Mouse (Mus musculus): ENCODE results near the gene Casq2. TPM values are rescaled to one million over a fixed set of nuclear protein-coding genes. Genes with fewer than 3 reads are reported as not detected.

Gene Casq2
- polyA plus RNA-seq, 1 experiment from 2014 or later: 0.17 TPM

GRCm38 (mm10) chr3:102143536-102143935 lies 57.3 kb downstream of the Casq2 start:
- in situ Hi-C loops (cut with MboI; ENCODE audit: low pct_unique_long_range_greater_than_20kb): no loop called here
- POLR2A ChIA-PET: no interaction called here
- no peak for TF ChIP-seq CTCF (IDR thresholded peaks at IDR 0.05)
- CTCF ChIA-PET: interaction anchor here (1.0 to 1.4 kb wide), 4 partner anchors 9 to 42 kb away, joined by 3 to 5 read pairs (median 3); no protein-coding TSS in a partner anchor
- no peak for DNase-seq (ENCODE audit: low read depth, low spot score)
- ATAC-seq: no peak
- H3K27me3 ChIP-seq: no peaks in the 10 kb centered on the region

DNA sequence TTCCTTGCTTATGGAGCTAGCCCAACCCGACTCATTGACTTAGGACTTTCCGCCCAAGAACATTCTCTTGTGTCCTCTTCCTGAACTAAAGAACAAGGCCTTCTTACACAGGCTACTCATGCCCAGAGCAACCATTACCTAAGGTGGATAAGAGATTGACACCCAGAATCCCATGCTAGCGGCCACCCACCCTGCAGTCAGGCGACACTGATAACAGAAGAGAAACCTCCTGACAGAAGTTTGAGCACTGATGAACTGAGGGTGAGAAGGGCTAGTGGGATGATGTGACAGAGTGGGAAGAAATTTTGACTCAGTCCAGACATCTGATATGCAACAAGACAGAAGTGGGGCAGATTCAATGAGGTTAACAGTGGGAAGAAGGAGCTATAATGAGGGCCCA lies 58.2 kb downstream of the Casq2 start:
- in situ Hi-C loops (cut with MboI; ENCODE audit: low pct_unique_long_range_greater_than_20kb): no loop called here
- no peaks in the 10 kb centered on the region for H3K27me3 ChIP-seq
- TF ChIP-seq CTCF (IDR thresholded peaks at IDR 0.05): no peak
- ATAC-seq (no peak), DNase-seq (ENCODE audit: low read depth, low spot score) (no peak)
- CTCF ChIA-PET: interaction anchor here (0.7 to 1.4 kb wide), 5 partner anchors 8 to 41 kb away, joined by 3 to 5 read pairs (median 4); no protein-coding TSS in a partner anchor
- POLR2A ChIA-PET: interaction anchor here (1.4 kb wide), 1 partner anchor 17 kb away, joined by 3 read pairs; no protein-coding TSS in a partner anchor

- TF ChIP-seq CTCF (IDR thresholded peaks at IDR 0.05): no peak
- no peak for ATAC-seq
These were observed 59.6 kb downstream of the Casq2 start for GRCm38 (mm10) chr3:102145645-102146386.

GRCm38 (mm10) chr3:102146428-102146827 lies 60.2 kb downstream of the Casq2 start:
- CTCF ChIA-PET: interaction anchor here (1.5 kb wide), 1 partner anchor 14 kb away, joined by 3 read pairs; no protein-coding TSS in a partner anchor
- no peak for ATAC-seq
- H3K27me3 ChIP-seq: no peaks in the 10 kb centered on the region
- POLR2A ChIA-PET: interaction anchor here (1.8 kb wide), 1 partner anchor 10 kb away, joined by 5 read pairs; no protein-coding TSS in a partner anchor
- in situ Hi-C loops (cut with MboI; ENCODE audit: low pct_unique_long_range_greater_than_20kb): no loop called here
- no peak for TF ChIP-seq CTCF (IDR thresholded peaks at IDR 0.05)
- no peak for DNase-seq (ENCODE audit: low read depth, low spot score)

More at GRCm38 (mm10) chr3:102145645-102146386, 59.6 kb downstream of the Casq2 start:
- no peak for DNase-seq (ENCODE audit: low read depth, low spot score)
- POLR2A ChIA-PET: interaction anchor here (1.0 to 1.8 kb wide), 3 partner anchors 10 to 19 kb away, joined by 3 to 5 read pairs (median 3); no protein-coding TSS in a partner anchor
- in situ Hi-C loops (cut with MboI; ENCODE audit: low pct_unique_long_range_greater_than_20kb): no loop called here
- H3K27me3 ChIP-seq: no peaks in the 10 kb centered on the region
- CTCF ChIA-PET: interaction anchor here (1.4 to 1.5 kb wide), 2 partner anchors 15 to 22 kb away, joined by 3 to 4 read pairs; no protein-coding TSS in a partner anchor

GRCm38 (mm10) chr3:102147189-102147588 lies 61.0 kb downstream of the Casq2 start:
- no peaks in the 10 kb centered on the region for H3K27me3 ChIP-seq
- ChIA-PET CTCF (interaction anchor here (1.1 to 1.5 kb wide), 3 partner anchors 11 to 24 kb away, joined by 3 read pairs; no protein-coding TSS in a partner anchor), POLR2A (interaction anchor here (1.8 kb wide), 2 partner anchors 8 to 11 kb away, joined by 4 to 5 read pairs; no protein-coding TSS in a partner anchor)
- in situ Hi-C loops (cut with MboI; ENCODE audit: low pct_unique_long_range_greater_than_20kb): no loop called here
- DNase-seq (ENCODE audit: low read depth, low spot score) (no peak), ATAC-seq (no peak)
- TF ChIP-seq CTCF (IDR thresholded peaks at IDR 0.05): no peak

DNA sequence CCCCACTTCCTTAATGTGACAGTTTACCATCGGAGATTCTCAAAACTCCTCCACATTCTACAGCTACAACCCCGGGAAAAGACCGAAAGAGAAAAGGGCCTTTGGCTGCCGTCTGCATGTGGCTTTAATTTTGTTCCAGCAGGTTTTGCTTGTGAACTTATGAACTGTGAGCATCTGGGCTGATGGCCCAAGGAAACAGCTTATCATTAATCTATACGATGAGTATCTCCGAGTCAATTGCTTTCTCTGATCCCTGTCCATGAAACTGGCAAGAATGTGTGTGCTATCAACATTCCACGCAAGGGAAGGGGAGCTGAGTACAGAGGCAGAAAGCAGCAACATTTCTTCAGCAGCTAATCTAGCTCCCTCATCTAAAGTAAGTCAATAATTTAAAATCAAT lies 63.7 kb downstream of the Casq2 start:
- no peak for TF ChIP-seq CTCF (IDR thresholded peaks at IDR 0.05)
- CTCF ChIA-PET: interaction anchor here (1.2 to 2.1 kb wide), 3 partner anchors 10 to 13 kb away, joined by 3 to 9 read pairs (median 3); no protein-coding TSS in a partner anchor
- in situ Hi-C loops (cut with MboI; ENCODE audit: low pct_unique_long_range_greater_than_20kb): no loop called here
- DNase-seq (ENCODE audit: low read depth, low spot score) (no peak), ATAC-seq (no peak)
- no peaks in the 10 kb centered on the region for H3K27me3 ChIP-seq
- POLR2A ChIA-PET: interaction anchor here (0.6 to 1.0 kb wide), 2 partner anchors 11 to 23 kb away, joined by 3 to 5 read pairs; no protein-coding TSS in a partner anchor

DNA sequence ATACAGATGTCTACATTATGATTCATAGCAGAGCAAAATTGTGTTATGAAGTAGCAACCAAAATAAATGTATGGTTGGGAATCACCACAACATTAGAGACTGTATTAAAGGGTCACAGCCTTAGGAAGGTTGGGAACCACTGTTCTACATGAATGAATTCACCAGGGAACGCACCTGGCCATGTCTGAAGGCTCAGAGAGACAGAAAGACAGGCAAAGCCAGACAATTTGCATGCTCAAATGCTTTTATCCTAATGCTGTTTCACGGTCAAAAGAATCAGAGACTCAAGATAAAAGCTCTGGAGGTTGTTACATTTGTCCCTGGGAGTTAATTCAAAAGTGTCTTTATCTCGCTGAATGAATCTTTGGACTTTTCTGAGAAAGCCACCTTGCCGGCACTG lies 65.6 kb downstream of the Casq2 start:
- POLR2A ChIA-PET: no interaction called here
- H3K27me3 ChIP-seq: no peaks in the 10 kb centered on the region
- DNase-seq (ENCODE audit: low read depth, low spot score) (no peak), ATAC-seq (no peak)
- CTCF ChIA-PET: interaction anchor here (0.8 kb wide), 1 partner anchor 8 kb away, joined by 5 read pairs; no protein-coding TSS in a partner anchor
- in situ Hi-C loops (cut with MboI; ENCODE audit: low pct_unique_long_range_greater_than_20kb): no loop called here
- no peak for TF ChIP-seq CTCF (IDR thresholded peaks at IDR 0.05)

DNA sequence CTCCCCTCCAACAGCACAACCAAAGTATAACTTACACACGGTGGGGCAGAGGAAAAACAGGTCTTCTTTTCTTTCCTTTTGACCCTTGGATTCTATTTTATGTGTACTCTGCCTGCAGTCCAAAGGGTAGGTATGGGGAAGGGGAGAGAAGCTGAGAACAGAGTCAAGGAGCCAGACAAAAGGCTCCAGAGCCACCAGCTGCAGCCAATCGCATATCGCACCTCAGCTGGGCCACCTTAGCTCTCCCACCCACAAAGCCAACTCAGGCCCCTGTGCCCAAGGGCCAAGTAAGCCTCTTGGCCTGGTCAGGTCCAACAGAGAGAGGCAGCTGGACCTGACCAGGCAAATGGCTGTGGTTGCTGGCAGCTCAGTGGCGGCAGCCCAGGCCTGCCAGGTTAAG lies 66.3 kb downstream of the Casq2 start:
- no peak for ATAC-seq

DNA sequence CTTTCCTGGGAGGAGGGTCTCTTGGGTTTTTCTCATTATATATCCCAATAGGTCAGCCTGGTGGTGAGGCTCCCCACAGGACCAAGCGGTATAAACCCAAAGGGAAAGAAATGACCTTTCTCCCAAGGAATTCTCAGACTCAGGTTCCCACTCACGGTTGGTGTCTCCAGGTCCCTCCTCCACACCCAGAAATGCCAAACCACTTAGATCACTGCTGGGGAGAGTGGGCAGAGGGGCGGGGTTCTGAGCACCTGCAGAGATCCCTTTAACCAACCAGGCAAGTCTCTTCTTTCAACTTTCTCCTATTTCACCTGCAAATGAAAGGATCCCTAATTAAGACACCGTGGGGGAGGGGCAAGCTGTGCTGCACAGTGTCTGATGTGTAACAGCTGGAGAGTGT lies 66.7 kb downstream of the Casq2 start:
- no peak for DNase-seq (ENCODE audit: low read depth, low spot score)
- H3K27me3 ChIP-seq: no peaks in the 10 kb centered on the region
- in situ Hi-C loops (cut with MboI; ENCODE audit: low pct_unique_long_range_greater_than_20kb): no loop called here
- TF ChIP-seq CTCF (IDR thresholded peaks at IDR 0.05): no peak
- POLR2A ChIA-PET: interaction anchor here (0.6 kb wide), 1 partner anchor 22 kb away, joined by 3 read pairs; no protein-coding TSS in a partner anchor
- CTCF ChIA-PET: no interaction called here
- peak; percentile 26 for ATAC-seq

More for the DNA sequence above, 66.3 kb downstream of the Casq2 start:
- ChIA-PET POLR2A (interaction anchor here (0.6 kb wide), 1 partner anchor 22 kb away, joined by 3 read pairs; no protein-coding TSS in a partner anchor), CTCF (interaction anchor here (0.8 kb wide), 1 partner anchor 9 kb away, joined by 5 read pairs; no protein-coding TSS in a partner anchor)
- H3K27me3 ChIP-seq: no peaks in the 10 kb centered on the region
- in situ Hi-C loops (cut with MboI; ENCODE audit: low pct_unique_long_range_greater_than_20kb): no loop called here
- TF ChIP-seq CTCF (IDR thresholded peaks at IDR 0.05): no peak
- DNase-seq (ENCODE audit: low read depth, low spot score): no peak

GRCm38 (mm10) chr3:102154107-102154506 lies 67.9 kb downstream of the Casq2 start:
- in situ Hi-C loops (cut with MboI; ENCODE audit: low pct_unique_long_range_greater_than_20kb): no loop called here
- ATAC-seq: no peak
- no peaks in the 10 kb centered on the region for H3K27me3 ChIP-seq
- POLR2A ChIA-PET: no interaction called here
- CTCF ChIA-PET: no interaction called here
- no peak for DNase-seq (ENCODE audit: low read depth, low spot score)
- no peak for TF ChIP-seq CTCF (IDR thresholded peaks at IDR 0.05)
